Mouse (Mus musculus) small intestine, adult 2 months (tissue): ENCODE measurements at regions not wholly inside any gene's neighbourhood (a gene's known extent, or its start where the extent isn't known, plus 50 kb on each side); places are given as distances from the start of the nearest gene placed in this dataset.

ENCODE experiments used
- CTCF ChIP-seq: fragments of 200-500 bp; IDR thresholded peaks from 2 replicates; pipeline ENCODE4 v1.5.1; 2012; ENCODE audit warnings: low read depth, mild to moderate bottlenecking, control low read depth, inconsistent platforms, low read length, moderate library complexity, mixed read lengths; ENCODE audit not compliant: insufficient replicate concordance, insufficient read length; ENCODE audit errors: extremely low read depth
- POLR2A ChIP-seq: fragments of 200-500 bp; IDR thresholded peaks from 2 replicates; pipeline ENCODE4 v1.6.1; 2012; ENCODE audit warnings: low read depth, mild to moderate bottlenecking, control low read depth, inconsistent platforms, low read length, moderate library complexity

GRCm38 (mm10) chr13:97454715-97455114, 213.8 kb downstream of the Enc1 start:
- TF ChIP-seq CTCF, result no peak
- TF ChIP-seq POLR2A, result no peak
